Mouse (Mus musculus) liver, embryonic 14.5 days (tissue): ENCODE measurements around the gene Rpp40. TPM values are rescaled to one million over a fixed set of nuclear protein-coding genes. Genes with fewer than 3 reads are reported as not detected.

Source experiments
- ATAC-seq: fragments of 200-750 bp; cut with Nextera tagmentation; 2 replicates; pipeline ENCODE4 v1.8.0; 2017; ENCODE audit warnings: moderate number of reproducible peaks, mild to moderate bottlenecking, moderate library complexity; ENCODE audit not compliant: insufficient read depth
- DNase-seq, 3 experiments: peaks; one replicate each; pipeline ENCODE4 v3.0.0-alpha.2; 2012 to 2013; ENCODE audit warnings: low read depth in 3 of 3, low spot score in 3 of 3
- H3K27ac ChIP-seq: fragments of 300-500 bp; sonication (generic); 2 replicates; pipeline ENCODE4 v1.5.1; 2014; ENCODE audit warnings: moderate library complexity, mild to moderate bottlenecking, control low read depth, inconsistent platforms
- H3K27me3 ChIP-seq: fragments of 300-500 bp; sonication (generic); 2 replicates; pipeline ENCODE4 v1.6.1; 2014; ENCODE audit warnings: mild to moderate bottlenecking, low read length, moderate library complexity; ENCODE audit not compliant: control insufficient read depth, insufficient read depth
- H3K36me3 ChIP-seq: fragments of 300-500 bp; sonication (generic); replicated peaks from 2 replicates; pipeline ENCODE4 v1.6.1; 2014; ENCODE audit warnings: low read depth; ENCODE audit not compliant: control insufficient read depth, insufficient read depth
- H3K4me1 ChIP-seq, 2 experiments: fragments of 200-500 bp in 1 of 2; fragments of 300-500 bp in 1 of 2; sonication (generic) in 1 of 2; replicated peaks; 2 replicates each; pipeline ENCODE4 v1.6.1; 2012 to 2014; ENCODE audit warnings: antibody characterized with exemption in 1 of 2, inconsistent platforms in 1 of 2, low read length in 1 of 2; ENCODE audit not compliant: control insufficient read depth in 2 of 2, insufficient read depth in 2 of 2
- H3K4me2 ChIP-seq: fragments of 300-500 bp; sonication (generic); 2 replicates; pipeline ENCODE4 v1.6.1; 2014; ENCODE audit warnings: low read depth, mild to moderate bottlenecking, control low read depth, moderate library complexity
- H3K4me3 ChIP-seq, 2 experiments: fragments of 200-500 bp in 1 of 2; fragments of 300-500 bp in 1 of 2; sonication (generic) in 1 of 2; 2 replicates each; pipeline ENCODE4 v1.5.1; 2012 to 2014; ENCODE audit warnings: low read depth in 2 of 2, low read length in 2 of 2, mild to moderate bottlenecking in 2 of 2, control low read depth in 1 of 2, inconsistent platforms in 1 of 2, moderate library complexity in 1 of 2; ENCODE audit not compliant: insufficient read depth in 1 of 2
- H3K9ac ChIP-seq: fragments of 300-500 bp; sonication (generic); replicated peaks from 2 replicates; pipeline ENCODE4 v1.6.1; 2014; ENCODE audit warnings: mild to moderate bottlenecking, control low read depth, moderate library complexity
- H3K9me3 ChIP-seq: fragments of 300-500 bp; sonication (generic); 2 replicates; pipeline ENCODE4 v1.6.1; 2016; ENCODE audit warnings: low read length, mixed read lengths; ENCODE audit not compliant: control insufficient read depth
- CTCF ChIP-seq: IDR thresholded peaks from 2 replicates; pipeline ENCODE4 v1.5.1; 2016; ENCODE audit warnings: antibody characterized with exemption, low read depth, control low read depth
- EP300 ChIP-seq: IDR thresholded peaks from 2 replicates; pipeline ENCODE4 v1.6.1; 2016; ENCODE audit warnings: antibody characterized with exemption, low read depth
- WGBS: fragments of 180-500 bp; shearing (Covaris S2); extraction: QIAGEN DNeasy Blood & Tissue Kit; methylation state at CpG from one replicate; pipeline ENCODE4 v1.1.7; 2014; ENCODE audit not compliant: insufficient replicate concordance; 5-methylcytosine and 5-hydroxymethylcytosine counted together
- polyA plus RNA-seq, 2 experiments: library from polyadenylated mRNA; depleted of rRNA in 1 of 2; stranded (reverse) in 1 of 2; unstranded in 1 of 2; fragments of >200 nt; fragmentation: Nextera tagmentation in 1 of 2; extraction: Ambion mirVana in 1 of 2; gene quantifications; 2 replicates each; pipeline versions ENCODE4 v1.2.1 to v1.2.3; 2012 to 2014

Gene Rpp40
- polyA plus RNA-seq, 2 experiments, result 4.3 to 10.3 TPM

DNA sequence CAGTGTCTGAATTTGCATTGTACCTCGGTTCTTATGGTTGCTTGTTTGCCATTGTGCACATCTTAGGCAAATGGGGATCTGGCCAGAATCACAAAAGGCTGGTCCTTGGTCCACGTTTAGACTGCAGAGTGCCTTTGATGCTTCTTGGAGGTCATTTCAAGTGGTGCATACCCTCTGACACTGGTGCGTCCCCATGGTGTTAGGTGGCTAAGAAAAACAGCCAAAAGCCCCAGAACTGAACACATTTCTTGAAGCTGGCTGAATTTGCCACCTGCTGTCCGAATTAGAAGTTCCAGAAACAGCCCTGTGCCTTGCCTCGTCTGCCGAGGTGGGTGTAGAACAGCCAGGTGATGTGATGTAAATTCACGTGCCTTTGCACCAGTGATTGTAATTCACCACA is 48.7 kb downstream of the Rpp40 start:
- Histone ChIP-seq H3K4me2 (no peak overlapping the region), H3K36me3 (peaks cover 5% of the 10 kb centered on the region; the same call in 1 of the 2 replicates), H3K27ac (no peak overlapping the region), H3K4me1 (no peaks in the 10 kb centered on the region), H3K9ac (no peak overlapping the region), H3K9me3 (no peaks in the 10 kb centered on the region), H3K4me3 (no peak overlapping the region), H3K27me3 (no peaks in the 10 kb centered on the region)
- TF ChIP-seq EP300 (no peak), CTCF (no peak)
- DNase-seq, result no peak
- no peak for ATAC-seq
- 86% methylated on average over 7 of the region's 7 CpGs for WGBS

DNA sequence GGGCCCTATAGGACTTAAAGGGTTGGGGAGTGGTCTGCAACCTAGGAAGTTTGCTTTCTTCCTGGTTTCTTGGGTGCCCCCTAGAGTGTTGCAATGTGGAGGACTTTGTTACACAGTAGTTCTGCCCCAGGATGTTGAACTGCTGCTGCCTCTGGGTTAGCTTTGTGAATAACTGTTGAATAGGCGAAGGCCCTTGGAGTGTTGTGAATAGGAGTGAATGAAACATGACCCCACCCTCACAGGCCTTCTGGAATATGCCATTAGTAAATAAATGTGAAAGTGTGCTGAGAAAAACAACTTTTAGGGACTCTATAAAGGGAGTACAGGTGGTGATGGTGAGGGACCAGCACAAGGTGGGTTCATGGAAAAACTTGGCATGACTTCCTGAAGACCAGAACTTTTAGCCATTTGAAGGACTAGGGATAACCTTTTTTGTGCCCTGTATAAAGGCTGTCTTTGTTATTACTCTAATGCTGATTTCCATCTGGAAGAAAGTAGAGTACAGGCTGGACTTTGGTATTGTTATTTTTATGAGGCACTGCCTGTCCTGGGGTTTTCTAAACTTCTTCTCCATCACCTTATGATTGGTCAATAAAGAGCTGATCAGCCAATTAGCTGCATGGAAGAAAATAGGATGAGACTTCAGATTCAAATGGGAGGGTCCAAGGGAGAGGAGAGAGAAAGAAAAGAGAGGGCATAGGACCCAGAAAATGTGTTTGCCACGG is 53.1 kb downstream of the Rpp40 start:
- Histone ChIP-seq H3K27ac (no peak overlapping the region), H3K4me3 (no peak overlapping the region), H3K9ac (no peak overlapping the region), H3K36me3 (peaks cover 5% of the 10 kb centered on the region; the same call in 1 of the 2 replicates), H3K4me1 (no peaks in the 10 kb centered on the region), H3K4me2 (no peak overlapping the region), H3K27me3 (no peaks in the 10 kb centered on the region), H3K9me3 (no peaks in the 10 kb centered on the region)
- 83% methylated on average over 2 of the region's 2 CpGs for WGBS
- DNase-seq (no peak), ATAC-seq (no peak)
- no peak for TF ChIP-seq CTCF
- TF ChIP-seq EP300, result no peak

DNA sequence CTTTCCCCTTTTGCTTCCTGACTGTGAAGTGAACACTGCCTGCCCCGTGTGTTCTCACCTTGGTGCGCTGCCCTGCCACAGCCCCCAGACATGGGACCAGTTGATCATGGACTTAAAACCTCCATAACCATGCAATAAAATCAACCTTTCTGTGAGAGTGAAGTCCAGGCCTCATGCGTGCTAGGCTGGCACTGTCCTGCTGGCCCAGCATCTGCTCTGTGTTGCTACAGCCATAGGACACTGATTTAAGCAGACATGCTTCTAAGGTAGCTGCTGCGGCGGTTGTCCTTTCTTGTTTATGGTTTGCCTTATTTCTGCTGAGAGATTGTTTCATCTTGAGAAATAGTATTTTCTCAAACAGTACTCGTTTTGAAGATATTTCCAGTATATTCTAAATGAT is 54.6 kb downstream of the Rpp40 start:
- Histone ChIP-seq H3K27me3 (no peaks in the 10 kb centered on the region), H3K9me3 (no peaks in the 10 kb centered on the region), H3K9ac (no peak overlapping the region), H3K4me2 (no peak overlapping the region), H3K4me3 (no peak overlapping the region), H3K4me1 (no peaks in the 10 kb centered on the region), H3K27ac (no peak overlapping the region), H3K36me3 (peaks cover under 1% of the 10 kb centered on the region; the same call in 1 of the 2 replicates)
- ATAC-seq (no peak), DNase-seq (no peak)
- WGBS, result 83% methylated on average over 6 of the region's 6 CpGs
- TF ChIP-seq EP300 (no peak), CTCF (no peak)

DNA sequence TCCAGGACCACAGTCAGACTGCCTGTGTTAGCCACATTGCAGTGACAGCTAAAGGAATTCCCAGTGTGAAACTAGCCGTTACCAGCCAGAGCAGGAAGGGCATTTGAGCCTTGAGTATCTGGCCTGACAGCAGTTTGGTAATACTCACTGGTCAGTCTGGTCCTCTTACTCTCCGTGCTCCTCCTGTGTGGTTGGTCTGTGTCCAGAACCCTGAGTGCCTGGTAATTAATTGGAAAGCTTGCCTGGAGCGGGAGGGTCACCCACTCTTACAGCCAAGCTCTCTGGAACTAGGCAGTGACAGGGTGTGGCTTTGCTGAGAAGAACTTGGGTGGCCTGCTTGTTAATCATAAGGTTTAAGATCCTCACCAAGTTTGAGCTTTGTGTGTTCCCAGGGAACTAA is 57.5 kb downstream of the Rpp40 start:
- no peak overlapping the region for H3K4me3 ChIP-seq
- H3K9ac ChIP-seq, result no peak overlapping the region
- H3K4me1 ChIP-seq, result no peaks in the 10 kb centered on the region
- TF ChIP-seq CTCF (no peak), EP300 (no peak)
- H3K27me3 ChIP-seq, result no peaks in the 10 kb centered on the region
- H3K9me3 ChIP-seq, result no peaks in the 10 kb centered on the region
- no peak overlapping the region for H3K27ac ChIP-seq
- no peaks in the 10 kb centered on the region for H3K36me3 ChIP-seq
- WGBS, result 84% methylated on average over 3 of the region's 3 CpGs
- no peak for ATAC-seq
- H3K4me2 ChIP-seq, result no peak overlapping the region
- DNase-seq, result no peak

DNA sequence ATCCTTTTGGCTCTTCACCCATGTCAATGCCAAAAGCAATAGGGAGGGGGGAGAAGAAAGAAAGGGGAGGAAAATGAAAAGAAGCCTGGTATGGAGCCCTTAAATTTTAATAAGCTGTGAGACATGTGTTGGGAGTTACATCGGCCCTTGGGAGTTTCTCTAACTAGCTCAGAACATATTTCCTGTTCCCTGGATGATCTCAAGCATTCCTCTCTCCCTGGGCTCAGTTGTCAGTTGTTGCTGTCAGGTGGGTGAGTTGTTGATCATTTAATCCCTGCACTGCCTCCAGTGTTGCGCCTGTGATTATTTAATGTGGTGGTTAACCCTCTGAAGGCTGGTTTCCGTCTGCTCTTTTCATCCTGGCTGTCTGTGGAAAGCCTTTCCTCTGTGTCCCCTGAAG is 60.9 kb downstream of the Rpp40 start:
- Histone ChIP-seq H3K4me2 (no peak overlapping the region), H3K9ac (no peak overlapping the region), H3K4me1 (no peaks in the 10 kb centered on the region), H3K27me3 (no peaks in the 10 kb centered on the region), H3K27ac (no peak overlapping the region), H3K9me3 (no peaks in the 10 kb centered on the region), H3K4me3 (no peak overlapping the region), H3K36me3 (peaks cover 4% of the 10 kb centered on the region; the same call in 1 of the 2 replicates)
- WGBS, result 87% methylated on average over 3 of the region's 3 CpGs
- no peak for ATAC-seq
- TF ChIP-seq EP300 (no peak), CTCF (no peak)
- DNase-seq, result no peak

Other genes with a start within 250 kb of the Rpp40 start
- 5.4 and 7.9 TPM in 2 replicates for gene Cdyl, start 246.5 kb downstream of the Rpp40 start, polyA plus RNA-seq (2012; rRNA removed)
- 10.4 and 14.3 TPM in 2 replicates for gene Cdyl, start 246.5 kb downstream of the Rpp40 start, polyA plus RNA-seq (2014; fragmentation: Nextera tagmentation; extraction: Ambion mirVana)
- gene Ppp1r3g, start 52.5 kb upstream of the Rpp40 start, polyA plus RNA-seq (2012; rRNA removed), result 0.25 and 0.35 TPM in 2 replicates
- gene Ppp1r3g, start 52.5 kb upstream of the Rpp40 start, polyA plus RNA-seq (2014; fragmentation: Nextera tagmentation; extraction: Ambion mirVana), result 0.35 and 0.63 TPM in 2 replicates
- 15.2 and 18.8 TPM in 2 replicates for gene Fars2, start 211.1 kb upstream of the Rpp40 start, polyA plus RNA-seq (2012; rRNA removed)
- 23.0 and 29.8 TPM in 2 replicates for gene Fars2, start 211.1 kb upstream of the Rpp40 start, polyA plus RNA-seq (2014; fragmentation: Nextera tagmentation; extraction: Ambion mirVana)
- gene Lyrm4, start 211.2 kb upstream of the Rpp40 start, polyA plus RNA-seq (2012; rRNA removed), result 5.2 and 6.8 TPM in 2 replicates
- 28.2 and 28.8 TPM in 2 replicates for gene Lyrm4, start 211.2 kb upstream of the Rpp40 start, polyA plus RNA-seq (2014; fragmentation: Nextera tagmentation; extraction: Ambion mirVana)